Mouse (Mus musculus): ENCODE measurements around the gene Rpl18.

Rpl18 gene

DNA sequence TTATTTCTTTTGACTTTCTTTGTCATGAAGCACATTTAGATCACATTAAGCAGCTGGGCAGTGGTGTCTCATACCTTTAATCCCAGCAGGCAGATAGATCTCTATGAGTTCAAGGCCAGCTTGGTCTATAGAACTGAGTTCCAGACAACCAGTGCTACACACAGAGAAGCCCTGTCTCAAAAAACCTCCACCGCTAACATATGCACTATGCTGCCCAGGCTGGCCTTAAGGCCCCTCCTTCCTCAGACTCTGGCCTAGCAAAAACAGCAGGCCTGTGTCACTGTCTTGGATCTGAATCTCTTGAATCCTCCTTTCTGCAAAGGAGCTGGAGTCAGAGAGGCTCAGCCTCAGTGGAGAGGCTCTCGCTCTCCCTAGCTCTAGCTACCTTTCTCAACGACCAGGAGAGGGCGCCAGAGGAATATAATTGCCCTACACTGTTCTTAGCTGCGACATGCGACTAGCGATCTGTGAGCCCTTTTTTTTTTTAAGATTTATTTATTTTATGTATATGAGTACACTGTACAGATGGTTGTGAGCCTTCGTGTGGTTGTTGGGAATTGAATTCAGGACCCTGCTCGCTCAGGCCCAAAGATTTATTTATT is 24.0 kb downstream of the Rpl18 start:
- DNase-seq = peak; percentile 91

DNA sequence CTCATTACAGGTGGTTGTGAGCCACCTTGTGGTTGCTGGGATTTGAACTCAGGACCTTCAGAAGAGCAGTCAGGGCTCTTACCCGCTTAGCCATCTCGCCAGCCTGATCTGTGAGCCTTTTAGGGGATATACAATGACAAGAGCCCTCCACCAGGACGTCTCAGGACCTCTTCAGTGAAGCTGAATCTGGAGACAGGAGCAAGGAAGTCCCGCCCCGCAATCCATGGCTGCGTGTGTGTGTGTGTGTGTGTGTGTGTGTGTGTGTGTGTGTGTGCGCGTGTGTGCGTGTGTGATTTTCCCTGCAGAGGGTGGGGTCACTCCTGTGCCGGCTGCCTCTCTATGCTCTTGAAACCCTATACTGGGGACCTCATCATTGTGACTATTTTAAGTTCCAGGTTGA is 24.6 kb downstream of the Rpl18 start:
- no peak for DNase-seq

DNA sequence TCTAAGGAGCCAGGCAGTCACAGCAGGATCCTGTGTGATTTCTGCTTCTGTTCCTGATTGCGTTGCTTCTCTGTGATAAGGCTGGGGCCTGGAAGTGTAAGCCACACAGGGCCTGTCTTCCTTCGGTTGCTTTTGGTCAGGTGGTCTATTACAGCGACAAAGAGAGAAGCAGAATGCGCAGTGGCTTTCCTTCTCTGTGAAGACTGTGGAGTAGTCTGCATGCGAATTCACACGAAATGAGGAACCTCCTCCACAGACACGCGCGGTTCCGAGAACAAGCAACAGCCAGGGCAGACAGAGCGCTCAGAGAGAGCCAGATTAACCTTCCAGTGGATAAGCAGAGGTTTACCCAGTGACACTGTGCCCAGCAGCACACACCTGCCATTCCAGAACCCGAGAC is 26.1 kb downstream of the Rpl18 start:
- DNase-seq = no peak

DNA sequence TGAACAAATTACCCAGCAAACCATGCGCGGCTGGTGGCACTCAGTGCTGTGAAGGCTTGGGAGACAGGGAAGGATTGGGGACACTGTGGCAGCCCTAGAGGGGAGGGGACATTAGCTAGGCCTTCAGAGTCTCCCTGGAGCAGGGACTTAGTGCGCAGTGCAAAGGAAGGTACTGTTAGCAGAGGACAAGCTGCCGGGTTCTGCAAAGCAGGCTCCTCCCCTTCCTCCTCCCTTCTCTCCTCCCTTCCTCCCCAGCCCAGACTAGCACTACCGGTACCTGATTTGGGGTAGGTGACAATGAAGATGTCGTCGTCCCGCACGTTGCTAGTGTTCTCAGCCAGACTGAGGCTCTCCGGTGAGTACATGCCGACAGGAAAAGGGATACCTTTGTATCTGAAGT is 26.5 kb downstream of the Rpl18 start:
- DNase-seq = peak; percentile 52

DNA sequence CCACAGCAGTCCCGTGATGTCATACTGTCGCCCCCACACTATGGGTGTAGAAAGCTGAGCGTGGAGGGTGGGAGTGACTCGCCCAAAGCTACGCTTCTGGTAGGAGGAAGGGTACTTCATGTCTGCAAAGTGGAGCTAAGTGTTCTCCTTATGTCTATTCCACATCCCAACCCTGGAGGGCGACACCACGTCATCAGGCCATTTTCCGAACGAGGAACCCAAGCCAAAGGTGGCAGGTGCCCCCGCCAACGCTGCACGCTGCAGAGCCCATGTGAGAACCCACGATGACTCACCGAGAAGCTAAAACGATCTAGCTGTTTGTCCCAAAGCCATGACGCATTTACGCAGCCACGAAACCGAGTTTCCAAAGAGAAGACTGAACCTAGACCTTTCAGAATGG is 27.1 kb downstream of the Rpl18 start:
- DNase-seq = peak; percentile 41

DNA sequence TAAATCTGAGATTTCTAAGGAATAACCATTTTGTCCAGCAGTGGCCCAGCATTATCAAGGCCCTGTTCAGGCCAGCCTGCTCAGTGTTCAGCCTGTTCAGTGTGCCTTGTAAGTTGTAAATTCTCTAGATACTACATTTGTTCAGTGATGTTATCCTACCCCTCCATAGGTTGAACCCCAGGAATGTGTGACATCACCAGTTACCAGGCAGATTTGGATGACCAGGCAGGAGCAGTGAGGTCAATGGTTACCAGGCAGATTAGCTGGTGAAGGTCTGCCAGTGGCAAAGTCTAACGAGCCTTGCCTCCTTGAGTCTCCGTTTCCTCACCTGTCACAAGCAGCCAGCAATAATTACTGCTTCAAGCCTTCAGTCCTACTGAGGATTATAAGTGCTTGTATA is 29.1 kb downstream of the Rpl18 start:
- DNase-seq = peak; percentile 90

DNA sequence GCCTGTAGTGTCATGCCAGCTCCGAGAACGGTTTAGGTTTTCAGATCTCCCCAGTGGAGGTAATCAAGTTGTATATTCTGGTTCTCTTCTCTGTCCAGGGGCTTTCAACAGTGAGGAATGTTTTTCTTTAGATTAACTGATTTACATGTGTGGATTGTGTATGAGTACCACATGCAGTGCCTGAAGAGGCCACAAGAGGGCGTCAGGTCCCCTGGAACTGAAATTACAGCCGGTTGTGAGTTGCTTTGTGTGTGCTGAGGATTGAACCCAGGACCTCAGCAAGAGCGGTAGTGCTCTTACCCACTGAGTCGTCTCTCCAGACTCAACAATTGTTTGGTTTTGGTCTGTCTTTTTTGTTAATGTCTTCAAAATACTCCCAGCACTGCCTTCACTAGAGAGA is 31.3 kb downstream of the Rpl18 start:
- no peak for DNase-seq

DNA sequence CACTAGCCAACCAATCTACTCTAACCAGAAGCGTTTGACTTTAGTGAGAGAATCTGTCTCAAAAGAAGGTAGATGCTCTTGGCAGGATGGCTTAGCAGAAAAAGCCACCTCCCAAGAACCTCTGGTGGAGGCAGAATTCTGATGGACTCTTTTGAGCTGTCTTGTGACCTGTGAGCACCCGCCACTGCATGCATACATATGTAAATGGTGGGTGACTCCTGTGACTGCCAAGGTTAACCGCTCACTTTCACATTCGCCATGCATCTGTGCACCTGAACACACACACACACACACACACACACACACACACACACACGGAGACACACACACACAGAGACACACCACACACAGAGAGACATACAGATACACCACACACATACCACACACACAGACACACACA is 32.2 kb downstream of the Rpl18 start:
- no peak for DNase-seq

DNA sequence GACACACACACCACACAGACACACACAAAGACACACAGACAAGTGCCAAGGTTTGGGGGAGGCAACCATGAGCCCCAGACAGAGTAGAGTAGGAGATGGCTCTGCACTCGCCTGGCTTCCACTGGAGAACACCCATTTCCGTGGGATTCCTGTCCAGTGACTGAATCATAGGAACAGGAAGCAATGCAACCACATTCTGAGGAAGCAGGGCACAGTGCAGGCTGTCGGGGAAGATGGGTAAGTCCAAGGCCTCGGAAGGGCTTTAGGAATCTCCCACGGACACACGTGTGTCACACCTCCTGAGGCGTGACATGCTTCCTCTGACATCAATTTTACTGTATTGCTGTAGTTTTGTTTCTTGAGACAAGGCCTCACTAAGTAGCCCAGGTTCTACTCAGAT is 32.9 kb downstream of the Rpl18 start:
- DNase-seq = no peak

DNA sequence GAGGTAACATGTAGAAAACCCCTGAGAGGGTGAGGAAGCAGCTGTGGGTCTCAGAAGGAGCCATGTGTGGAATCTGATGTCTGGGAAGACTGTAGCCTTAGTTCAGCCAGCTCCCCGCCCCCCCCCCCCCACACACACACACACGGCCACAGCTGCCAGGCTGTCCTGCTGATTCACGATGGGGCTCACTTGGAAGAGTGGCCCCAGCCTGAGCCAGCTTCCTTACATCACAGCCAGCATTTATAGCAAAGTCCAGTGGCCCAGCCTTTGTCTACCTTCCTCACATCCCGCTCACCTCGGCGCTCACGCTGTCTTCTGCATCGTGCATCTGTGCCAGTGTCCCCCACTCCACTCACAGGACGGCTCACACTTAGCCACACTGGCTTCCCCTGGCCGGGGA is 34.1 kb downstream of the Rpl18 start:
- no peak for DNase-seq

DNA sequence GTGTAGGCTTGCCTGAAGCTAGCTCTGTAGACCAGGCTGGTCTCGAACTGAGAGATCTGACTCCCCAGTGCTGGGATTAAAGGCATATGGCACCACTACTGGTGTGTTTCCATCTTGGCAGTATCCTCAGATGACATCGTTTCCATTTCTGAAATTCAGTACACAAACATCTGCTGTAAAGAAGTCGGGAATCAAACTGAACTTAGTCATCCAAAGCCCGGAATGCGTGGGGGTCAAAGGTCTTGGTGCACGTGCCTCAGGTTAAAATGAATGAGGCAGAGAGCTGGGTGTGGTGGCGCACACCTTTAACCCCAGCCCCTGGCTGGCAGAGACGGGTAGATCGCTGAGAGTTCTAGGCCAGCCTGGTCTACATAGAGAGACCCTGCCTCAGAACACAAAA is 34.9 kb downstream of the Rpl18 start:
- DNase-seq = no peak

DNA sequence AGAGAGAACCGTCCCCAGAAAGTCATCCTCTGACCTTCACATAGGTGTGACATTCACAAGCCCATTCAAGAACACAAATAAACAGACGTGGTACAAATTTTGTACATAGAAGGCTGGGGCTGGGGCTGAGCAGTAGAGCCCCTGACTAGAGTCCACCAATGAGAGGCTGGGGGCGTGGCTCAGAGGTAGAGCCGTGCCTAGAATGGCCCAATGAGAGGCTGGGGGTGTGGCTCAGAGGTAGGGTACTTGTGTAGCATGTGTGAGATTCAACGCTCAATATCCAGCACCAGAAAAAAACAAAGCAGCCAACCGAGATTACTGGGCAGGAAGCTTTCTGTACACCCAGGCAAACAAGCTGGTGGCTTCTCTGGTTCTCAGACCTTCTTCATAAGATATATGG is 40.4 kb downstream of the Rpl18 start:
- DNase-seq = no peak

DNA sequence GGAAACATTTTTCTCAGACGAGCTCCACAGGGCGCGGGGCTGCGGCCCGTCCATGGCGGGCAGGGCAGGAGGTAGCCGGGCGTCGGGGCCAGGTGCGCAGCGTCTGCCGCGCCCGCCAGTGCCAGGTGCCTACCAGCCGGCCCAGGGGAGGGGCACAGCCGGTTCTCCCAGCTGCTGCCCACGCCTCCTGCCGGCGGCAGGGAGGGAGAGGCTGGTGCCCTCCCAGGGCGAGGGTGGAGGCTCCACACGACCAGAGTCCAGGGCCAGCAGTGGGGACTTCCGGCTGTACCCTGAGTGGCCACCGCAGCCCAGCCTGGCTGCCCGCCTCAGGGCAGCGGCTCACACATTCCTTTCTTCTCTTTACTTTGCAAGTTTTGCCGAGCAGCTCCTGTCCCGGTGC is 44.1 kb downstream of the Rpl18 start:
- DNase-seq = peak; percentile 75

DNA sequence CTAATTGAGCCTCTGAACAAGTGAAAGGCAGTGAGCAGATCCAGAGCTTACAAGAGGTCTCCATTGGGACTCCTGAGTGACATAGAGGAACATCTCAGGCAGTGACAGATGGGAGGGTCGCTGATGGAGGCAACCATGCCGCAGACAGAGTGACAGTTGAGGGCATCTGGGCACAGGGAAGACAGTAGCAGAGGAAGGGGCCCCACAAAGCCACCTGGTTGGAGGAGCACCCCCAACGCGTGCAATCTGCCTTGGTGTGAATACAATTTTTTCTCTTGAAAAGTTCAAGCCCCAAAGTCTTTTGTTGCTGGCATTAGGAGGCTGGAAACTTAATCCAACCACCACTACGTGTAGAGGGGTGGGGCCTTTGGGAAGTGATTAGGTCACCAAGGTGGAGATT is 44.9 kb downstream of the Rpl18 start:
- DNase-seq = no peak

DNA sequence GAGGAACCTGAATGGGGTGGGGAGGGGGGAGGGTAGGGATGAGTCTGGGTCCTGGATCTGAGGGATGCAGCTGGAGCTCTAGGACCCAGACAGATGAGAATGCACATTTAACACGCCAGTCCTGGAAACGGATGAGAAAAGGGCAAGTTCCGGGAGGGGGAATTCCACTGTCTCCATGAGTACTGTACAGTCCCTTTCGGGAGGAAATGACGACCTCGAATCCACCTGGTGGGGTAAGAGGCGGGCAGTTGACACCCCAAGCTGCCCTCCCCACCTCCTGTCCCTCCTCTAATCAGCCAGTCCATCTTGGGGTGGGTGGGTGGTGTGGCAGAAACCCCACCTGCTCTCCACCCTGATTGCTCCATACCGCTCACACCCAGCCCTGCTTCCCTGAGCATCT is 50.7 kb downstream of the Rpl18 start:
- no peak for DNase-seq

DNA sequence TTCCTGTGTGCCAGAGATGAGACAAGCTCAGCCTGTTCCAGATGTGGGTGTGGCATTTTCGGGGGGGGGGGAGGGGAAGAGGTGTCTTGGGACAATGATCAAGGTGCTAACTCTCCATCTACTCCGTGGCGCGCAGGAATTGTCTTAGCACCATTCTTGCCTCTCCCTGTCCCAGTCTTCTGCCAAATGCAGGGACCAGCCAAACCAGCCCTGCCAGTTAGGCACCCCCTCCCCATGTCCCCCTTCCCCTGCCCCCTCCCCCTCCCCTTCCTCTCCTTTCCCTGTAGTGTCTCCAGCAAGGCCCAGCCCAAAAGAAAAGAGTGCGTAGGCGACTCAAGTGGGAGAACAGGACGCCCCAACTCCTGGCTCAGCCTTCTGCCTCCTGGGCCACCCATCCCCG is 51.5 kb downstream of the Rpl18 start:
- DNase-seq = no peak

DNA sequence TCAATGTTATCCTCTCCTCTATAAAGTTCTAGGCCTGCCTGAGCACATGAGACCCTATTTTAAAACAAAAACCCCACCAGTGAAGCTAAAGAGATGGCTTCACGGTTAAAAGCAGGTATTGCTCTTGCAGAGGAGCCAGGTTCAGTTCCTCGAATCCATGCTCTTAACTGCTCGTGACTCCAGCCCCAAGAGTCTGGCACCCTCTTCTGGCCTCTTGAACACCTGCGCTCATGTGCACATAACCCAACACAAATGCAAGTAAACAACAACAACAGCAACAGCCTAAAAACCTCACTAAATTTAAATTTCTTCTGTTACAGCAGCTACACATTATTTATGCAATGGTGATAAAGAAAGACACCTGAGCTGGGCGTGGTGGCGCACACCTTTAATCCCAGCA is 52.2 kb downstream of the Rpl18 start:
- no peak for DNase-seq

Measured in lung, postnatal 36 days (tissue).